Mouse (Mus musculus): ENCODE measurements around the gene Galnt11.
"Not testable (repeated sequence)": the region's sequence is repeated elsewhere in the genome, so short reads cannot be mapped to it uniquely, and the experiment has no call there.

The Galnt11 gene

GRCm38 (mm10) chr5:25221604-25222003, at the start of gene Galnt11:
Galnt11 (plus strand) TSS chr5:25221904.
- DNase-seq, result no peak

- not testable (repeated sequence) for DNase-seq
Measured at GRCm38 (mm10) chr5:25177937-25178336, 43.8 kb upstream of the Galnt11 start.

- DNase-seq, result peak; percentile 52
Measured at GRCm38 (mm10) chr5:25178543-25178942, 43.2 kb upstream of the Galnt11 start.

- peak; percentile 11 for DNase-seq
Measured at GRCm38 (mm10) chr5:25179284-25179683, 42.4 kb upstream of the Galnt11 start.

GRCm38 (mm10) chr5:25179936-25180488, 41.7 kb upstream of the Galnt11 start:
- peak; percentile 64 for DNase-seq

DNA sequence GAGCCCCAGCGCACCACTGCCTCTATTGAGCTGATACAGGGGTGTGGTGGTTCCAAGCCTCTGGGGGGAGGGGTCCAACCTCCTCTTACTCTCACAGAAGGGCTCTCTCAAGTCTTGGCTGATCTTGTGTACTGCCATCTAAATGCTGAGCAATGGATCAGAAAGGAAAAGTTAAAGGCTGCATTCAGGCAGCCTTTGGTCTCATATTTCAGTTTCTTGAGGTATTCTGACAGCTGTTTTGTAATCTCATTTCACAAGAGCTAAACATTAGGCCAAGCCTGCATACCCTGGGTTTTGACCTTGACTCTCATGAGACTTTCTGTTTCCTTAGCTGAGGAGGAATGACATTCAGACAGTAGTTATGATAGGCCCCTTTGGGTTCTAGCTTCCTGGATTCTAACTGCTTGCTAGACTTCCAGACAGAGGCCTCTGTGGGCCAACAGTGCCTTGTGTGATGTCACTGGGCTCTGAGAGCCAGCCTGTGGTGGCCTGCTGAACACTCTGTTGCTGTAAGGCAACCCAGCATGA, 40.6 kb upstream of the Galnt11 start, which contains the start of gene Galntl5:
Galntl5 (plus strand) TSS at position 457 of the 528 bp plus-strand sequence.
- DNase-seq, result peak; percentile 37

GRCm38 (mm10) chr5:25183595-25183994, 38.1 kb upstream of the Galnt11 start:
- no peak for DNase-seq

DNA sequence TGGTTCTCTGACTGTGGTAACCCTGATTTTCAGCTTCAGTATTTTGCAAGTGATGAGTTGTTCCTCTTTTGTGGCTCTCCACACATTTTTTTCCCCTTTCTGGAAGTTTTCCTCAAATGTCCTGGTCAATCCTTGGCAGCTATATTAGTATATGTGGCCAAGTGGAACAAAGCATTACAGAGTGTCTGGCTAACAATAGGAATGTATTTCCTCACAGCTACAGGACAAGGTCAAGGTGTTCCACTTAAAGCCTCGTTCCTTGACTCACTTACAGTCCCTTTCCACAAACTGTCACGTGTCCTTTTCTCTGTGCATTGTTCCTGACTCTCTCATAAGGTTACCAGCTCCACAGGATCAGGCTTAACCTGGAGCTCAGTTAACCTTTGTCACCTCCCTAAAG, 37.1 kb upstream of the Galnt11 start:
- DNase-seq, result no peak

GRCm38 (mm10) chr5:25187727-25188126, 34.0 kb upstream of the Galnt11 start:
- DNase-seq, result peak; percentile 52

DNA sequence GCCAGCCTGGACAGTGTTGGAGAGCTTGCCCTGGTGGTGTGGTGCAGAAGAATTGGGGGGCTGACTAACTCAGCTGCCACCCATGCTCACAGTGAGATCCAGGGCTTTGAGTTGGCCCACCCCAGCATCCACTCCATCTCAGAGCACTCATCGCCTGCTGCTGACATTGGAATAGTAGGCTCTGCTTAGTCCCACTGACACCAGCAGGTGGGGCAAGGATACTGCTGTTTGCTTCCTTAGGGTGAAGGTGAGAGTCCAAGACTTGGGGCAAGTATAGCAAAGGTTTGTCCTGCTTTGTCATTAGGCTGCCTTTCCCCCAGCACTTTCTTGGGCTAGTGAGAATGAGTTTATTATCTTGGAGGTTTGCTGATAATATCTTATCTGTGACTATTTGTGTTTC, 32.9 kb upstream of the Galnt11 start:
- peak; percentile 73 for DNase-seq

GRCm38 (mm10) chr5:25190521-25190920, 31.2 kb upstream of the Galnt11 start:
- no peak for DNase-seq

GRCm38 (mm10) chr5:25211872-25212271, 9.8 kb upstream of the Galnt11 start:
- no peak for DNase-seq

DNA sequence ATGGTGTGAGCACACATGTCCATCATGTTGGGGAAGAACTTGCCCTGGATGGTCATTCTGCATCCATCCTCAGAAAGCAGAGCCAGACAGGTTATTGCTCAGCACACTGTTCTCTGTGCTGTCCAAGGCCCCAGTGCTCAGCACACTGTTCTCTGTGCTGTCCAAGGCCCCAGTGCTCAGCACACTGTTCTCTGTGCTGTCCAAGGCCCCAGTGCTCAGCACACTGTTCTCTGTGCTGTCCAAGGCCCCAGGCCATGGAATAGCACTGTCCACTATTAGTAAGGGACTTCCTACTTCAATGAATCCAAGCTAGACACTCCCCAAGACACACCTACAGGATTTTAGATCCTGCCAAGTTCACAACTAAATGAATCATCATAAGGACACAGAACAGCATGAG, 8.5 kb upstream of the Galnt11 start:
- not testable (repeated sequence) for DNase-seq

- DNase-seq, result no peak
Measured at GRCm38 (mm10) chr5:25215006-25215405, 6.7 kb upstream of the Galnt11 start.

DNA sequence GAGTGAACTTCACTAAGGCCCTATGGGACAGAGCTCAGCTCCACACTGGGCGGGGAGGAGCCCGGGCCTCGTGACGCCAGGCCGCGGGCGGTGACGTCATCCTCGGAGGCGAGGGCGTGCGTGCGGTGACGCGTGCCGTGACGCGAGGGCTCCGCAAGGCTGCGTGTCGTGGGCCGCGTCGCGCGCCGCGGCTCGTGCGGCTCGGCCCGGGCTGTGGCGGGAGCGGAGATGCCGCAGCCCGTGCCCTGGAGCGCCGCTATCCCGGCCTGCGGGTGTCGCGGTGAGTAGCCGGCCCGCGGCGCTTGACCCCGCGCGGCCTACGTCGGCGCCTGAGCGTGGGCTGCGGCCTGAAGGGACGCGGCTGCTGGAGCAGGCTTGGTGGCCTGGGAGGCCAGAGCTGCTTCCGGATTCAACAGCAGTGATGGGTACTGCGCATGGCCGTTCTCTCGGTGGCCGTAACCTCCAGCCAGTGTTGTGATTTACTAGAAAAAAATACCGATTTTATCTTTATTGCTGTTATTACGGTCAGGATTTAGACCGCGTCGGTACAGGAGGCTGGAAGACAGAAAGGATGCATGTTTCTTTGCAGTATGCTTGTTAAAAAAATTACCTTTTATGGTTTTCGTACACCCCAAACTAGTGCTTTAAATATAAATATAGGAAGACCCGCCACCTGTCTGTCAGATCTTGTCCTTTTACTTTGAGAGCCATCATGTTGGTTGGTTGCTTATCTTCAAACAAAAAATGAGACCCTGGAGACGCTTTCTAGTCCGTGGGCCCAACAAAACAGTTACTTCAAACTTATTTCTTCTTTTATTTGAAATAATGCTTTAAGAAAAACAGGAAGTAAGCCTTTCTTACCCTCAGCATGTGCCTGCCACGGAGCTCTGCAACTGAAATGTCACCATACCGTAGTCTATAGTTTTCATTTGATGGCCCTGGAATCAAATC, 1.3 kb downstream of the Galnt11 start, which contains the start of gene E130116L18Rik:
E130116L18Rik (minus strand) TSS at position 402 of the 951 bp plus-strand sequence.
- peak; percentile 93 for DNase-seq

DNA sequence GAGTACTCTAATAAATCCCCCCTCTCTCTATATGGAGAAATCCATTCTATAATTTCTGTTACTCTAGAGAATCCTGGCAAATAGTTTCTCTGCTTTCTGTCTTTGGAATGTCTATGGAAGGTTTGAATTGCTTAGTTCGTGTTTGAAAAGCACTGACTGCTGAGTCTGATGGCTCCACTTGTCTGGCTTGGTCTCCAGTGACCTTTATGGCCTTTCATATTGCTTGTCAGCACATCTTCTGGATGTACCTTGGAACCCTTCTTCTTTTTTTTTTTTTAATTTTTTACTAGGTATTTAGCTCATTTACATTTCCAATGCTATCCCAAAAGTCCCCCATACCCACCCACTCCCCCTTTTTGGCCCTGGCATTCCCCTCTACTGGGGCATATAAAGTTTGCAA, 2.7 kb downstream of the Galnt11 start:
- DNase-seq, result not testable (repeated sequence)

- DNase-seq, result peak; percentile 36
Measured at GRCm38 (mm10) chr5:25243101-25243500, 21.4 kb downstream of the Galnt11 start.

- DNase-seq, result peak; percentile 54
Measured at GRCm38 (mm10) chr5:25245806-25246472, 24.2 kb downstream of the Galnt11 start.

- no peak for DNase-seq
Measured at GRCm38 (mm10) chr5:25246473-25246865, 24.8 kb downstream of the Galnt11 start.

- peak; percentile 65 for DNase-seq
Measured at GRCm38 (mm10) chr5:25247036-25247435, 25.3 kb downstream of the Galnt11 start.

GRCm38 (mm10) chr5:25252423-25252822, 30.7 kb downstream of the Galnt11 start:
- peak; percentile 78 for DNase-seq

GRCm38 (mm10) chr5:25252825-25253544, 31.3 kb downstream of the Galnt11 start:
- peak; percentile 30 for DNase-seq

Measured in kidney, postnatal 14 days (tissue).